Mouse (Mus musculus): ENCODE measurements at regions not wholly inside any gene's neighbourhood (a gene's known extent, or its start where the extent isn't known, plus 50 kb on each side); places are given as distances from the start of the nearest gene placed in this dataset.

DNA sequence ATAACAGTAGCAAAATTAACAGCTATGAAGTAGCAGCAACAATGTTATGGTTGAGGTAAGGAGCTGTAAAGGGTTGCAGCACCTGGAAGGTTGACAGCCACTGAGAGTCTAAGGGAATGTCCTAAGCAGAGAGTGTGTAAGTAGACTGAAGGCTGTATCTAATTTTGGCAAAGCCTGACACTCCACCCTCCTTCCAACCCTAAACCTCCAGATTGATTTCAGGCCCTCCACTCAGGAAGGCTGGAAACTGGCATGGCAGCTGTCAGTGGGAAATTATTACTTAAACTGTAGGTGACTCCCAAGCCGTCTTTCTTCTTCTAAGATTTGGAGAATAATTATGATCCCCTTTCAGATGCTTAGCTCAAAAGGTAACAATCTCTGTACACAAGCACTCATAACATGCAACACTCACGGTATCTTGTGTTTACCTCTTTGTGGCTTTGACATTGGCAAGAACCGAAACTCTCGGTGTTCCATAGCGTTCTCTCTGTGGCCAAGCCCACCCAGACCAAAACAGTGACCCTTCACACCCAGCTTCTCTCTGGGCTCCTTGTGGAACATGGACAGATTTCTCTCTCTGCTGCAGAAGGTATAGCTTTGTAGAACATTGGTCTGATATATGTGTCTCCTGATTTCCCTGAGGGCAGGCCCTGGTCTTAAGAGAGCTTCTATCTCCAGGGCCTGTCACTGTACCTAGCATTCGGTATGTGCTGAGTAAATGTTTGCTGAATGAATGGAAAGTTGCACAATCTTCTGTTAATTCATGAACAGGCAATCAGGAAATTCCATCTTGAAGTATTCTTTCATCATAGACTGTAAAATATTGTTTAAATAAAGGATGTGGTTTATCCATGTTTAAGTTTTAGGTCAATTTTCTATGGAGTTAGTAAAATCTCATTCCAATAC is 102.0 kb upstream of the Gm15217 start:
- Histone ChIP-seq H3K27ac (replicated peaks; ENCODE audit: low read depth, low read length) (no peak overlapping the region), H3K4me3 (replicated peaks; ENCODE audit: low read depth, low read length) (no peak overlapping the region), H3K4me2 (ENCODE audit: low read length) (no peak overlapping the region), H3K4me1 (ENCODE audit: control insufficient read depth, insufficient read depth, low read length) (no peaks in the 10 kb centered on the region), H3K36me3 (ENCODE audit: control insufficient read depth, insufficient read depth, low read length) (no peaks in the 10 kb centered on the region), H3K9ac (replicated peaks; ENCODE audit: low read length) (no peak overlapping the region), H3K27me3 (ENCODE audit: control insufficient read depth, insufficient read depth, low read length) (no peaks in the 10 kb centered on the region), H3K9me3 (ENCODE audit: control insufficient read depth, low read length) (no peaks in the 10 kb centered on the region)
- ATAC-seq (ENCODE audit: low FRiP score, low TSS enrichment) (no peak), DNase-seq (no peak)
- 94% methylated on average over 6 of the region's 6 CpGs for WGBS

DNA sequence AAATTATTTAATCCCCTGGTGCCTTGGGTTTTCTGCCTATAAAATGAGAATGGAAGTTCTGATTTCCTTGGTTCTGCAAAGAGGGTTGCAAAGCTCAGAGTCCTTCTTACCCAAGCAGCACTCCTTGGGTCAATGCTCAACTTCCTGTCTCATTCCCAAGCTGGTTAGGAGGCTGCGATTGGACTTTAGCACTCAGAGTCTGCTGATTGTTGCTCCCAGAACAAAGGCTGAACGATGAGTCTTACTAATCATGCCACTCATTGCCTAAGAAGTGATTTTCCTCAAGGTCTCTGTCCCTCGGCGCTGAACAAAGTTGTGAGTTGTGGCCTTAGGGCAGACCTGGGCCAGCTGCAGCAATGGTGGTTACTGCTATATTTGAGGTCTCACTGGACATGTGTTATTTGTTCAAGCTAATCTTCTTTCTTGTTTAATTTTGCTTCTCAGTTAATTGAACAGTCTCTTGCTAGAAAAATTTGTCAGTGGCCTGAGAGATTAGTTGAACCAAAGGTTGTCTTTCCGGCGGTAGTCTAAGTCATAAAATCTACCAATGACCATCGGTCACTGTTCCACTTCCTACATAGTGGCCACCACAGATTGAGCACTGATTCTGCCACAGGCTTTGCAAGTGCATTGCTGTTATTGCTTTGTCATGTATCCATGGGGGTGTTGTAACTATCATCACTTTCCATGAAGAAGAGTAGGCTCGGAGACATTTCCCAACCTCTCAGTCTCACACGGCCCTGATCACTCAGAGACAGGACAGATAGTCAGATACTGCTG is 101.2 kb upstream of the Gm15217 start:
- ATAC-seq (ENCODE audit: low FRiP score, low TSS enrichment) (no peak), DNase-seq (no peak)
- no peak overlapping the region for H3K27ac ChIP-seq (replicated peaks; ENCODE audit: low read depth, low read length)
- no peaks in the 10 kb centered on the region for H3K27me3 ChIP-seq (ENCODE audit: control insufficient read depth, insufficient read depth, low read length)
- H3K4me3 ChIP-seq (replicated peaks; ENCODE audit: low read depth, low read length), result no peak overlapping the region
- no peaks in the 10 kb centered on the region for H3K36me3 ChIP-seq (ENCODE audit: control insufficient read depth, insufficient read depth, low read length)
- 93% methylated on average over 9 of the region's 9 CpGs for WGBS
- no peak overlapping the region for H3K4me2 ChIP-seq (ENCODE audit: low read length)
- H3K9me3 ChIP-seq (ENCODE audit: control insufficient read depth, low read length), result no peaks in the 10 kb centered on the region
- H3K4me1 ChIP-seq (ENCODE audit: control insufficient read depth, insufficient read depth, low read length), result no peaks in the 10 kb centered on the region
- H3K9ac ChIP-seq (replicated peaks; ENCODE audit: low read length), result no peak overlapping the region

DNA sequence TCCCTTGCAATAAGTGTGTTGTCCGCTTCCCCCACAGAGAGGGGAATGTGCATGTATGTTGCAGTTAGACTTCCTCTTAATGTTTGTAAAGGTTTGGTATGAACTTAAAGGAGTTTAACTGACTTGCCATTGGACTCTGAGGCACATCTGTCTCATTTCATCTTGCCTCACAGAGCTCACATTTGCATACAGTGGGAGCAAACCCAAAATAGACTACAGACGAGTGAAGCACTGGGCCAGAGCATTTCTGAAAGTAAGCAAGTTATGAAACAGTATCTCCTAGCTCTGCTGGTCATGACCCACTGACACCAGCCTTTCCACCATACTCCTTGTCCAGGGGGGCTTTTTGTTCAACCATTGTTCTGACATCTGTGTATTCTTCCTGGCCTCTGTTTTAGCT is 86.8 kb upstream of the Gm15217 start:
- WGBS, result 76% methylated on average over 2 of the region's 2 CpGs
- Histone ChIP-seq H3K4me2 (ENCODE audit: low read length) (no peak overlapping the region), H3K9ac (replicated peaks; ENCODE audit: low read length) (no peak overlapping the region), H3K27ac (replicated peaks; ENCODE audit: low read depth, low read length) (no peak overlapping the region), H3K9me3 (ENCODE audit: control insufficient read depth, low read length) (no peaks in the 10 kb centered on the region), H3K36me3 (ENCODE audit: control insufficient read depth, insufficient read depth, low read length) (no peaks in the 10 kb centered on the region), H3K4me1 (ENCODE audit: control insufficient read depth, insufficient read depth, low read length) (no peaks in the 10 kb centered on the region), H3K4me3 (replicated peaks; ENCODE audit: low read depth, low read length) (no peak overlapping the region), H3K27me3 (ENCODE audit: control insufficient read depth, insufficient read depth, low read length) (no peaks in the 10 kb centered on the region)
- DNase-seq (no peak), ATAC-seq (ENCODE audit: low FRiP score, low TSS enrichment) (no peak)

DNA sequence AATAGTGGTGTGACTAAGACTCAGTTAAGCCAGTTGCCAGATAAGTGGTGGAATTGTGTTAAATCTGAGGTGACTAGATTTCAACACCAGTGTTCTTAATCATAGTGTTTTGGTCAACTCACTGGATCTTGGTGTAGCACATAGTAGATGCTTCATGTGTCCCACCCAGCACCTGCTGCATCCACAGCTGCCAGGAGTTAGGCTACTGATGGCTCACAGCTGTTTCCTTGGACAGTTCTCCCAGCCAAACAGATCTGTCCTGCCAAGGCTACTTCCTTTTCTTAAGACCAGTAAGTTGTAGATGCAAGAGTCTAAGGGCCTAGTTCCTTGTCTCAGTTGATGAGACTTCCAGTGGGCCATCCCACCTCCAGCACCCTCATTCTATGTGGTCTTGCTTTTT is 82.9 kb upstream of the Gm15217 start:
- Histone ChIP-seq H3K4me3 (replicated peaks; ENCODE audit: low read depth, low read length) (no peak overlapping the region), H3K9ac (replicated peaks; ENCODE audit: low read length) (no peak overlapping the region), H3K4me2 (ENCODE audit: low read length) (no peak overlapping the region), H3K27me3 (ENCODE audit: control insufficient read depth, insufficient read depth, low read length) (no peaks in the 10 kb centered on the region), H3K9me3 (ENCODE audit: control insufficient read depth, low read length) (no peaks in the 10 kb centered on the region), H3K4me1 (ENCODE audit: control insufficient read depth, insufficient read depth, low read length) (no peaks in the 10 kb centered on the region), H3K27ac (replicated peaks; ENCODE audit: low read depth, low read length) (no peak overlapping the region), H3K36me3 (ENCODE audit: control insufficient read depth, insufficient read depth, low read length) (no peaks in the 10 kb centered on the region)
- DNase-seq, result no peak
- no peak for ATAC-seq (ENCODE audit: low FRiP score, low TSS enrichment)

DNA sequence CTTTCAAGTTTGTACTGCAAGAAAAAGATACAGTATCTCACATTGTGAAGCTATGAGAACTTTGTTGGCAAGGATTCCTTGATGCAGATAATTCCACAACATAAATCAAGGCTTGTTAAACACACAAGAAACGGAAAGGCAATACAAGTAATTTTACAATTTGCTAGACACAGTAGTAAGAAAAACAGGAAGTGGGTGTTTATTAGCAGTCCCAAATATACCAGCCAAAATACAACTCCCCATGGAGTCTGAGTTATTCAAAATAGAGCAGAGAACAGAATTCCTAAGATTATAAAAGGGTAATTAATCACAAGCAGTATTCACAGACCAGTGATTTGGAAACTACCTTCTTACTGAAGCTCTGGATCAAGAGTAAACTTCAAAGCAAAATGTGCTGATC is 78.7 kb upstream of the Gm15217 start:
- H3K9me3 ChIP-seq (ENCODE audit: control insufficient read depth, low read length), result no peaks in the 10 kb centered on the region
- no peak overlapping the region for H3K9ac ChIP-seq (replicated peaks; ENCODE audit: low read length)
- H3K27ac ChIP-seq (replicated peaks; ENCODE audit: low read depth, low read length), result no peak overlapping the region
- no peaks in the 10 kb centered on the region for H3K4me1 ChIP-seq (ENCODE audit: control insufficient read depth, insufficient read depth, low read length)
- WGBS, result 81% methylated on average over 1 of the region's 1 CpGs
- H3K27me3 ChIP-seq (ENCODE audit: control insufficient read depth, insufficient read depth, low read length), result no peaks in the 10 kb centered on the region
- DNase-seq (no peak), ATAC-seq (ENCODE audit: low FRiP score, low TSS enrichment) (no peak)
- H3K36me3 ChIP-seq (ENCODE audit: control insufficient read depth, insufficient read depth, low read length), result no peaks in the 10 kb centered on the region
- no peak overlapping the region for H3K4me3 ChIP-seq (replicated peaks; ENCODE audit: low read depth, low read length)
- H3K4me2 ChIP-seq (ENCODE audit: low read length), result no peak overlapping the region

DNA sequence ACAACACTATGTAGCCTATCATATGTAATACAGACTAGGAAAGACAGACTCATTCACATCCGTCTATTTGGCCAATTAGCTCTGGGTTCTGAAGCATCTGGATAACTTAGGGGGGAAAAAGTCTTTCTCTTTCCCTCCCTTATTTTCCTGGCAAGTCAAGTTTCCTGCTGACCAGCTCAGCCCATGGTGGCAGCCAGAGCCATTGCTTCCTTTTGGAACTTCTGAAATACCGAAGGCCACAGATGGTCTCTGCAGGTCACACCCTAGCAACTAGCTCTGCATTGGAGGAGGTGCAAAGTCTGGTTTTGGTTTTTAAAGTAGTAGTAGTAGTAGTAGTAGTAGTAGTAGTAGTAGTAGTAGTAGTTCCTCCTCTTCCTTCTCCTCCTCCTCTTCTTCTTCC is 76.6 kb upstream of the Gm15217 start:
- H3K27ac ChIP-seq (replicated peaks; ENCODE audit: low read depth, low read length), result no peak overlapping the region
- WGBS, result 92% methylated on average over 2 of the region's 2 CpGs
- no peak for ATAC-seq (ENCODE audit: low FRiP score, low TSS enrichment)
- H3K9ac ChIP-seq (replicated peaks; ENCODE audit: low read length), result no peak overlapping the region
- no peaks in the 10 kb centered on the region for H3K4me1 ChIP-seq (ENCODE audit: control insufficient read depth, insufficient read depth, low read length)
- no peak overlapping the region for H3K4me2 ChIP-seq (ENCODE audit: low read length)
- H3K4me3 ChIP-seq (replicated peaks; ENCODE audit: low read depth, low read length), result no peak overlapping the region
- DNase-seq, result no peak
- H3K9me3 ChIP-seq (ENCODE audit: control insufficient read depth, low read length), result no peaks in the 10 kb centered on the region
- H3K27me3 ChIP-seq (ENCODE audit: control insufficient read depth, insufficient read depth, low read length), result no peaks in the 10 kb centered on the region
- H3K36me3 ChIP-seq (ENCODE audit: control insufficient read depth, insufficient read depth, low read length), result no peaks in the 10 kb centered on the region

DNA sequence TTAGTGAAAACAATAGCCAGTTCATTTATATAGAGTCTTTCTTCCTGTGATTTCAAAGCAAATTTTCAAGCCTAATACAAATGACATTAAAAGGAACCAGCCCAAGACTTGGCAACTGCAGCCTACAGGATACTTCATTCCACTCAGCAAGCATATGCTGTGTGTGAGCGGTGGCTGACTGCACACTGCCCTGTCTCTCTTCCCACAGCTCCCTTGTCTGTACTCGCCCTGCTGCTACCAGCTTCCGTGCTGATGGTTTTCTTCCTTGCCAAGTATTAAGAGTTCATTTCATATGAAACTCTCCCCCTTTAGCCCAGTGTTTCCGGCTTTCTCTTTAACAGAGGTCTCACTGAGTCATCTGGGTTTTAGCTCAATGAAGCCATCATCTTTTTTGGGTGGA is 73.9 kb upstream of the Gm15217 start:
- Histone ChIP-seq H3K9ac (replicated peaks; ENCODE audit: low read length) (no peak overlapping the region), H3K27ac (replicated peaks; ENCODE audit: low read depth, low read length) (no peak overlapping the region), H3K4me2 (ENCODE audit: low read length) (no peak overlapping the region), H3K4me3 (replicated peaks; ENCODE audit: low read depth, low read length) (no peak overlapping the region), H3K9me3 (ENCODE audit: control insufficient read depth, low read length) (no peaks in the 10 kb centered on the region), H3K36me3 (ENCODE audit: control insufficient read depth, insufficient read depth, low read length) (no peaks in the 10 kb centered on the region), H3K4me1 (ENCODE audit: control insufficient read depth, insufficient read depth, low read length) (no peaks in the 10 kb centered on the region), H3K27me3 (ENCODE audit: control insufficient read depth, insufficient read depth, low read length) (no peaks in the 10 kb centered on the region)
- WGBS, result 70% methylated on average over 4 of the region's 4 CpGs
- ATAC-seq (ENCODE audit: low FRiP score, low TSS enrichment), result no peak
- DNase-seq, result no peak

DNA sequence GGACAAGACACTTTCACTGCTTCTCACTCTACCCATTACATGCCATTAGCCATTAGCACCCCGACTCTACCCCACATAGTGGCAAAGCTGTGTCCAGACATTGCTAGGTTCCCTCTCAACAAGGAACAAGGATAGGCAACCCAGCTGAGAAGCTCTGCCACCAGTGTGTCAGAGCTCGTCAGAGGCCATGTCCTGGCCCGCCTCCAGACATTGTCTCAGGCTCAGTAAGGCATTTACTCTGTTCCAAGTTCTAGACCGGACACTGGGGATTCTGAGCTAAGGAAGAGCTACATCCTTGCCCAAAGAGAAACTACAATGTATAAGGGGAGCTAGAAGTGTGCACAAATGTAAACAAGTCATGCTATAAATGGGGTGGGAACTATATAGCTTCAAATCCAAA is 66.2 kb upstream of the Gm15217 start:
- Histone ChIP-seq H3K27ac (replicated peaks; ENCODE audit: low read depth, low read length) (no peak overlapping the region), H3K9ac (replicated peaks; ENCODE audit: low read length) (no peak overlapping the region), H3K4me2 (ENCODE audit: low read length) (no peak overlapping the region), H3K4me3 (replicated peaks; ENCODE audit: low read depth, low read length) (no peak overlapping the region), H3K36me3 (ENCODE audit: control insufficient read depth, insufficient read depth, low read length) (no peaks in the 10 kb centered on the region), H3K4me1 (ENCODE audit: control insufficient read depth, insufficient read depth, low read length) (no peaks in the 10 kb centered on the region), H3K9me3 (ENCODE audit: control insufficient read depth, low read length) (no peaks in the 10 kb centered on the region), H3K27me3 (ENCODE audit: control insufficient read depth, insufficient read depth, low read length) (no peaks in the 10 kb centered on the region)
- ATAC-seq (ENCODE audit: low FRiP score, low TSS enrichment) (no peak), DNase-seq (no peak)
- 87% methylated on average over 4 of the region's 4 CpGs for WGBS

DNA sequence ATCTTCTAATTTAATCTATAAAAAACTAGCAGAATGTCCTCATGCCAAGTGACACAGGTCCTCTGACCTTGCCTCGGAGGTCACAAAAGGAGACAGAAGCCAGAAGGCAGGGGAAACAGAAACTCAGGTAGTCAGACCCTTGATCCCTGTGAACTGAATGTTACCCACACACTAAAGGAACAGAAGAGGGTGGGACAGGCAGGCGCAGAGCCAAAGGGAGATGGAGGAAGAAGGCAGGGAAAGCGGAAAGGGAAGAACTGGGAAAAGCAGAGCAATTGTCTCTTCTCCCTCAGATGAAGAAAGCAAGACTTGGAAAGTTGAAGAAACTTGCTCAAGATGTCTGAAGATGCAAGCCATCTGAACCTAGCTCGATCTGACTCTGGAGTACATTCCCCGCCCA is 62.7 kb upstream of the Gm15217 start:
- WGBS, result 88% methylated on average over 5 of the region's 5 CpGs
- Histone ChIP-seq H3K4me1 (ENCODE audit: control insufficient read depth, insufficient read depth, low read length) (no peaks in the 10 kb centered on the region), H3K9me3 (ENCODE audit: control insufficient read depth, low read length) (no peaks in the 10 kb centered on the region), H3K27me3 (ENCODE audit: control insufficient read depth, insufficient read depth, low read length) (no peaks in the 10 kb centered on the region), H3K9ac (replicated peaks; ENCODE audit: low read length) (no peak overlapping the region), H3K27ac (replicated peaks; ENCODE audit: low read depth, low read length) (no peak overlapping the region), H3K4me2 (ENCODE audit: low read length) (no peak overlapping the region), H3K36me3 (ENCODE audit: control insufficient read depth, insufficient read depth, low read length) (no peaks in the 10 kb centered on the region), H3K4me3 (replicated peaks; ENCODE audit: low read depth, low read length) (no peak overlapping the region)
- DNase-seq (no peak), ATAC-seq (ENCODE audit: low FRiP score, low TSS enrichment) (no peak)

Measured in midbrain, embryonic 14.5 days (tissue).